Mouse (Mus musculus): Measurements from ENCODE around the gene Klc4. TPM values are rescaled to one million over a fixed set of nuclear protein-coding genes. Genes with fewer than 3 reads are reported as not detected.
A peak's percentile ranks its signal among the peaks of the same experiment; 100 is the strongest.

Klc4 gene
- polyA plus RNA-seq, 1 experiment from 2014 or later: 20.5 TPM

GRCm38 (mm10) chr17:46613229-46613628 lies 32.6 kb downstream of the Klc4 start:
- Histone ChIP-seq H3K9ac (no peak overlapping the region), H3K27ac (peak overlapping the region; percentile 34), H3K36me3 (no peaks in the 10 kb centered on the region), H3K4me3 (no peak overlapping the region), H3K4me2 (no peak overlapping the region; the same call in 1 of the 2 replicates), H3K27me3 (no peaks in the 10 kb centered on the region), H3K4me1 (peaks cover 73% of the 10 kb centered on the region), H3K9me3 (no peaks in the 10 kb centered on the region)
- ATAC-seq (ENCODE audit: insufficient number of reproducible peaks, low FRiP score, low TSS enrichment, low read depth): no peak
- WGBS: 13% methylated on average over 3 of the region's 3 CpGs

DNA sequence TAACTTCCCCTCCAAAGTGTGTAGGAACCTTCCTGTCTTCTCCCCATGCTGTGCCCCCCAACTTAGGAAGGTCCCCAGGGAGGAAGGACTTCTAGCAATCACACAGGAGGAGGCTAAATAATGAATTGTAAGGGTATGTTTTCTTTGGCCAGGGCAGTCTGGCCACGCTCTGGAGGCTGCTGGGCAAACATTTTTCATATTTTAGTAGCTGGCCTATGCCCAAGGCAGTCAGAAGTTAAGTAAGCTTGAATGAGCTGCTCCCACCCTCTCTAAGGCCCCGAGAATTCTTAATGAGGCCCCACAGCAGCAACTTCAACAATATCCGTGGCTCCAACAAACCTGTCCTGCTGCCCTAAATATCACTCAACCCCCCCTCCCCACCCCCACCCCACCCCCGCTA lies 33.0 kb downstream of the Klc4 start:
- Histone ChIP-seq H3K27me3 (no peaks in the 10 kb centered on the region), H3K4me2 (peak overlapping the region; percentile 14), H3K36me3 (no peaks in the 10 kb centered on the region), H3K9ac (no peak overlapping the region), H3K4me3 (no peak overlapping the region), H3K4me1 (peaks cover 69% of the 10 kb centered on the region), H3K9me3 (no peaks in the 10 kb centered on the region), H3K27ac (peak overlapping the region; percentile 34)
- 8% methylated on average over 4 of the region's 4 CpGs for WGBS
- ATAC-seq (ENCODE audit: insufficient number of reproducible peaks, low FRiP score, low TSS enrichment, low read depth): no peak

DNA sequence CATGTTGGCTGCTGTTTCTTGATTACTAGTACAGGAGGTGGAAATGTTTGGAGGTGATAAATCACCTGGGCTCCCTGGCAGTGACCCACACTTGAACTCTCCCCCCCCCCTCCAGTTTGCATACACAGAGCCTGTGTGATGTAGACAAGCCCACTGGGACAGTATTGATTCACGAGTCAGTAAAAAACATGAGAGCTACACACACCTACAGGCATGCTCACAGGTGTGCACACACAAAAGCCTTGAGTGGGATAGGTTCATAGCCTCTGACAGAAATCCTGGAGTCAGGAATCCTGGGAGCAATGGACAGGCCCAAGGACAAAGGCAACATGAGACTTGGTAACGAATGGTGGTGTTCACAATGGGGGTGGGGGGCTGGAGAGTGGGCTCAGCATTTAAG lies 33.6 kb downstream of the Klc4 start:
- no peak for ATAC-seq (ENCODE audit: insufficient number of reproducible peaks, low FRiP score, low TSS enrichment, low read depth)
- H3K9me3 ChIP-seq: no peaks in the 10 kb centered on the region
- H3K36me3 ChIP-seq: no peaks in the 10 kb centered on the region
- 26% methylated on average over 2 of the region's 2 CpGs for WGBS
- H3K9ac ChIP-seq: no peak overlapping the region
- H3K27ac ChIP-seq: peak overlapping the region; percentile 34
- peaks cover 63% of the 10 kb centered on the region for H3K4me1 ChIP-seq
- H3K27me3 ChIP-seq: no peaks in the 10 kb centered on the region
- H3K4me2 ChIP-seq: peak overlapping the region; percentile 14
- H3K4me3 ChIP-seq: no peak overlapping the region

GRCm38 (mm10) chr17:46611316-46611715 lies 34.5 kb downstream of the Klc4 start:
- Histone ChIP-seq H3K9me3 (no peaks in the 10 kb centered on the region), H3K4me1 (peaks cover 59% of the 10 kb centered on the region)

GRCm38 (mm10) chr17:46609721-46610514 lies 35.9 kb downstream of the Klc4 start:
- no peak overlapping the region for H3K4me3 ChIP-seq
- peak overlapping the region; percentile 57; the same call in 1 of the 2 replicates for H3K27ac ChIP-seq
- H3K4me2 ChIP-seq: 0 out of 2 replicates have a peak overlapping the region, but pooled peaks have one; percentile 1
- ATAC-seq (ENCODE audit: insufficient number of reproducible peaks, low FRiP score, low TSS enrichment, low read depth): 0 out of 2 replicates have a peak, but pooled peaks have one; percentile 50
- no peaks in the 10 kb centered on the region for H3K27me3 ChIP-seq
- no peak overlapping the region for H3K9ac ChIP-seq
- peaks cover 65% of the 10 kb centered on the region for H3K4me1 ChIP-seq
- H3K36me3 ChIP-seq: no peaks in the 10 kb centered on the region
- 37% methylated on average over 15 of the region's 15 CpGs for WGBS
- H3K9me3 ChIP-seq: no peaks in the 10 kb centered on the region

More at GRCm38 (mm10) chr17:46611316-46611715, 34.5 kb downstream of the Klc4 start:
- no peak for ATAC-seq (ENCODE audit: insufficient number of reproducible peaks, low FRiP score, low TSS enrichment, low read depth)
- Histone ChIP-seq H3K27ac (no peak overlapping the region), H3K4me2 (no peak overlapping the region), H3K4me3 (no peak overlapping the region), H3K9ac (no peak overlapping the region), H3K27me3 (no peaks in the 10 kb centered on the region), H3K36me3 (no peaks in the 10 kb centered on the region)
- WGBS: 93% methylated on average over 6 of the region's 6 CpGs

GRCm38 (mm10) chr17:46605987-46606386 lies 39.8 kb downstream of the Klc4 start:
- no peak overlapping the region for H3K4me2 ChIP-seq
- H3K9ac ChIP-seq: no peak overlapping the region
- ATAC-seq (ENCODE audit: insufficient number of reproducible peaks, low FRiP score, low TSS enrichment, low read depth): no peak
- no peaks in the 10 kb centered on the region for H3K9me3 ChIP-seq
- WGBS: 68% methylated on average over 12 of the region's 12 CpGs
- no peaks in the 10 kb centered on the region for H3K36me3 ChIP-seq
- no peak overlapping the region for H3K27ac ChIP-seq
- no peak overlapping the region for H3K4me3 ChIP-seq
- H3K27me3 ChIP-seq: no peaks in the 10 kb centered on the region
- peaks cover 43% of the 10 kb centered on the region for H3K4me1 ChIP-seq

- 0 out of 2 replicates have a peak overlapping the region, but pooled peaks have one; percentile 7 for H3K27ac ChIP-seq
- H3K4me1 ChIP-seq: peaks cover 35% of the 10 kb centered on the region
Observed at GRCm38 (mm10) chr17:46605126-46605525, 40.7 kb downstream of the Klc4 start.

DNA sequence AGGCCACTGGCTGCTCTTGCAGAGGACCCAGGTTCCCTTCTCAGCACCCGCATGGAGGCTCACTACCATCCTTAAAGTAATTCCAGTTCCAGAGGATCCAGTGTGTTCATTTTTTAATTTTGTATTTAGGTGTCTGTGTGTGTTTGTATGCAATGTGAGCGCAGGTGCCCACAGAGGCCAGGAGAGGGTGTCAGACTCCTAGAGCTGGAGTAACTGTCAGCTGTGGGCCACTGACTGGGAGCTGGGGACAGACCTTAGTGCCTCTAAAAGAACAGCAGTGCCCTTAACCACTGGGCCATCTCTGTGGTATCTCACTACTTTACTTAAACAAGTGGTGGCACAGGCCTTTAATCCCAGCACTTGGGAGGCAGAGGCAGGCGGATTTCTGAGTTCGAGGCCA lies 42.6 kb downstream of the Klc4 start:
- H3K36me3 ChIP-seq: 0 out of 2 replicates have a peak, but pooled peaks cover 3% of the 10 kb centered on the region
- WGBS: 91% methylated on average over 4 of the region's 4 CpGs
- no peak overlapping the region for H3K4me3 ChIP-seq
- peak overlapping the region; percentile 4 for H3K27ac ChIP-seq
- no peak overlapping the region for H3K4me2 ChIP-seq
- H3K9ac ChIP-seq: no peak overlapping the region
- no peak for ATAC-seq (ENCODE audit: insufficient number of reproducible peaks, low FRiP score, low TSS enrichment, low read depth)
- no peaks in the 10 kb centered on the region for H3K27me3 ChIP-seq
- H3K9me3 ChIP-seq: no peaks in the 10 kb centered on the region
- peaks cover 26% of the 10 kb centered on the region for H3K4me1 ChIP-seq

More at GRCm38 (mm10) chr17:46605126-46605525, 40.7 kb downstream of the Klc4 start:
- H3K36me3 ChIP-seq: no peaks in the 10 kb centered on the region
- no peak overlapping the region for H3K4me3 ChIP-seq
- H3K4me2 ChIP-seq: no peak overlapping the region
- H3K9me3 ChIP-seq: no peaks in the 10 kb centered on the region
- WGBS: 77% methylated on average over 5 of the region's 5 CpGs
- H3K27me3 ChIP-seq: no peaks in the 10 kb centered on the region
- no peak overlapping the region for H3K9ac ChIP-seq
- ATAC-seq (ENCODE audit: insufficient number of reproducible peaks, low FRiP score, low TSS enrichment, low read depth): no peak

GRCm38 (mm10) chr17:46602212-46602611 lies 43.6 kb downstream of the Klc4 start:
- Histone ChIP-seq H3K4me1 (peaks cover 26% of the 10 kb centered on the region), H3K36me3 (peaks cover 12% of the 10 kb centered on the region; the same call in 1 of the 2 replicates), H3K27me3 (no peaks in the 10 kb centered on the region), H3K27ac (peak overlapping the region; percentile 57), H3K9ac (no peak overlapping the region), H3K4me2 (no peak overlapping the region), H3K4me3 (no peak overlapping the region), H3K9me3 (no peaks in the 10 kb centered on the region)
- 0 out of 2 replicates have a peak, but pooled peaks have one; percentile 53 for ATAC-seq (ENCODE audit: insufficient number of reproducible peaks, low FRiP score, low TSS enrichment, low read depth)
- WGBS: 38% methylated on average over 9 of the region's 9 CpGs

- no peaks in the 10 kb centered on the region for H3K9me3 ChIP-seq
- peaks cover 15% of the 10 kb centered on the region; the same call in 1 of the 2 replicates for H3K36me3 ChIP-seq
- no peak for ATAC-seq (ENCODE audit: insufficient number of reproducible peaks, low FRiP score, low TSS enrichment, low read depth)
- no peak overlapping the region for H3K27ac ChIP-seq
- 93% methylated on average over 2 of the region's 2 CpGs for WGBS
- H3K9ac ChIP-seq: no peak overlapping the region
- H3K4me2 ChIP-seq: no peak overlapping the region
- no peaks in the 10 kb centered on the region for H3K27me3 ChIP-seq
- H3K4me1 ChIP-seq: peaks cover 20% of the 10 kb centered on the region
- H3K4me3 ChIP-seq: no peak overlapping the region
Observed at GRCm38 (mm10) chr17:46600569-46600968, 45.3 kb downstream of the Klc4 start.

GRCm38 (mm10) chr17:46598963-46599362 lies 46.9 kb downstream of the Klc4 start:
- Histone ChIP-seq H3K27ac (no peak overlapping the region), H3K9ac (no peak overlapping the region), H3K36me3 (peaks cover 15% of the 10 kb centered on the region; the same call in 1 of the 2 replicates), H3K4me3 (no peak overlapping the region), H3K9me3 (no peaks in the 10 kb centered on the region), H3K4me1 (peaks cover 25% of the 10 kb centered on the region), H3K27me3 (no peaks in the 10 kb centered on the region), H3K4me2 (no peak overlapping the region)
- 73% methylated on average over 4 of the region's 4 CpGs for WGBS
- ATAC-seq (ENCODE audit: insufficient number of reproducible peaks, low FRiP score, low TSS enrichment, low read depth): no peak

DNA sequence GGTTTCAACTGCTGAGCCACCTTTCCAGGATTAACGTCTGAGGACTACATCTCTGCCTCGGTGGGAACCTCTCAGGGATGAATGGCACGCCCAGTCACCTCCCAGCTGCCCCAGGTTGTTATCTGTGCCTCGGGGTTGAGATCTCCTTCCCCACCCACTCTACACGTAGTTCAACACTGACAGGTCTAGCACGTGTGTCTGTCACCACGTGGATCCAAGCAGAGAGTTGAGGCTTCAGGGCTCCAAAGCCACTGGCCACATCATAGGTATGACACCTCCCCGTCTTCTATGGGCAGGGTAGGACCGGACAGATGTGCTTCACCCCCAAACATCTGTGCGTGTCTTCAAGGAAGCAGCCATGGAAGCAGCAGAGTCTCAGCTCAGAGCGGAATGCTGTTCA lies 47.9 kb downstream of the Klc4 start:
- Histone ChIP-seq H3K4me1 (peaks cover 32% of the 10 kb centered on the region), H3K9me3 (no peaks in the 10 kb centered on the region), H3K4me2 (no peak overlapping the region), H3K27me3 (no peaks in the 10 kb centered on the region), H3K27ac (no peak overlapping the region), H3K4me3 (no peak overlapping the region), H3K36me3 (peaks cover 15% of the 10 kb centered on the region; the same call in 1 of the 2 replicates), H3K9ac (no peak overlapping the region)
- 86% methylated on average over 11 of the region's 11 CpGs for WGBS
- ATAC-seq (ENCODE audit: insufficient number of reproducible peaks, low FRiP score, low TSS enrichment, low read depth): no peak
